Mouse (Mus musculus) erythroblast, embryonic 14.5 days (primary cell): ENCODE measurements around the gene Rad51b.

Experiments used
- GATA1 ChIP-seq: IDR thresholded peaks from 2 replicates; pipeline ENCODE4 v1.6.1; 2012; ENCODE audit warnings: low read length, inconsistent platforms, mixed read lengths
- TAL1 ChIP-seq: IDR thresholded peaks from 3 replicates; pipeline ENCODE4 v1.6.1; 2012; ENCODE audit warnings: low read length, inconsistent platforms, mixed read lengths

GRCm38 (mm10) chr12:79619009-79619408 is 321.9 kb downstream of the Rad51b start:
- TF ChIP-seq GATA1 (no peak), TAL1 (no peak)
